Mouse (Mus musculus): ENCODE results near the gene Zfp462. TPM values are rescaled to one million over a fixed set of nuclear protein-coding genes. Genes with fewer than 3 reads are reported as not detected.
A peak's percentile ranks its signal among the peaks of the same experiment; 100 is the strongest.

The Zfp462 gene
- polyA plus RNA-seq, 1 experiment from 2014 or later = 5.7 TPM

DNA sequence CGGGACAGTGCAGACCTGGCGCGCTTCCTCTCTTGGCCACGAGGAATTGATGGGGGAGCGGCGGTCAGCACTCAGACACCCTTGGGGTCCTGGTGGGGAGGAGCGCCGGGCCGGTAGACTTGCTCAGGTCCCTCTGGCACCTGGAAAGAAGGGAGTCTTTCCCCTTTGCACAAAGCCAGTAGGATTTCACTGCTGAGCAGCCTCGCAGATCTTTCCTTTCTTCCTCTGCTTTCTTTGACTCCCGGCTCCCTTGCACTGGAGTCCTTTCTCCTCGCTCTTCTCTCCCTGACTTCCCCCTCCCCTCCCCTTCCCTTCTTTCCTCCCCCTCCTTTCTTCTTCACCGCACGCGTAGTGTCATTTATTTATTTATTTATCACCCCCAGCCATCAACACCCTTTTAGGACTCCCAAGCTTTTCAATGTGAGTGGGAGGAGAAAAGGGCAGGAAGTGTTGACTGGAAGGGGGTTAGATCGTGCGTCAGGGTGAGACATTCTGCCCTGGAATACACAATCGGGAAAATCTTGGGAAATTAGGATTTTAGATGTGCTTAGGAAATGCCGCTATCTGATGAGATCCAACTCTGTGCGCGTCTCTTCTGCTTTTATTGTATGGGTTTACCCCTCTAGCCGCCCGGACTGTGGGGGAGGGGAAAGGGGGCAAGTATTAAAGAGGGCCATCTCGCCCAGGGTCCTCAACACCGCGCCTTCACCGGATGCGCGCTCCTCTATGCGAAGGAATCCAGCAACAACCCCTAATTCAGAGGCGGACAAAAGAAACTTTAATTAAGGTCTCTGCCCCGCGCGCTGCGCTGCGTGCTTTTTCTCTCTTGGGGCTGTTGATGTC, 976 bp downstream of the Zfp462 start:
- Histone ChIP-seq H3K9me3 (no peaks in the 10 kb centered on the region), H3K27me3 (ENCODE audit: insufficient read depth, poor library complexity, severe bottlenecking) (no peaks in the 10 kb centered on the region), H3K27ac (peak overlapping the region; percentile 99), H3K4me1 (peaks cover 8% of the 10 kb centered on the region; the same call in 1 of the 2 replicates), H3K36me3 (no peaks in the 10 kb centered on the region), H3K4me3 (peak overlapping the region; percentile 83)
- no peak for DNase-seq (ENCODE audit: low spot score)
- under 1% methylated on average over 36 of the region's 36 CpGs for WGBS

GRCm38 (mm10) chr4:54946662-54947055, 1.8 kb downstream of the Zfp462 start:
- Histone ChIP-seq H3K4me3 (peak overlapping the region; percentile 83), H3K4me1 (peaks cover 8% of the 10 kb centered on the region; the same call in 1 of the 2 replicates), H3K36me3 (no peaks in the 10 kb centered on the region), H3K27me3 (ENCODE audit: insufficient read depth, poor library complexity, severe bottlenecking) (no peaks in the 10 kb centered on the region), H3K27ac (peak overlapping the region; percentile 99), H3K9me3 (no peaks in the 10 kb centered on the region)
- DNase-seq (ENCODE audit: low spot score) = no peak
- WGBS = 2% methylated on average over 10 of the region's 10 CpGs

- Histone ChIP-seq H3K4me3 (peak overlapping the region; percentile 83), H3K9me3 (no peaks in the 10 kb centered on the region), H3K27me3 (ENCODE audit: insufficient read depth, poor library complexity, severe bottlenecking) (no peaks in the 10 kb centered on the region), H3K4me1 (peaks cover 8% of the 10 kb centered on the region; the same call in 1 of the 2 replicates), H3K27ac (peak overlapping the region; percentile 99), H3K36me3 (no peaks in the 10 kb centered on the region)
- under 1% methylated on average over 31 of the region's 35 CpGs for WGBS
- peak; percentile 84 for DNase-seq (ENCODE audit: low spot score)
Measured at GRCm38 (mm10) chr4:54947056-54947990, 2.5 kb downstream of the Zfp462 start.

DNA sequence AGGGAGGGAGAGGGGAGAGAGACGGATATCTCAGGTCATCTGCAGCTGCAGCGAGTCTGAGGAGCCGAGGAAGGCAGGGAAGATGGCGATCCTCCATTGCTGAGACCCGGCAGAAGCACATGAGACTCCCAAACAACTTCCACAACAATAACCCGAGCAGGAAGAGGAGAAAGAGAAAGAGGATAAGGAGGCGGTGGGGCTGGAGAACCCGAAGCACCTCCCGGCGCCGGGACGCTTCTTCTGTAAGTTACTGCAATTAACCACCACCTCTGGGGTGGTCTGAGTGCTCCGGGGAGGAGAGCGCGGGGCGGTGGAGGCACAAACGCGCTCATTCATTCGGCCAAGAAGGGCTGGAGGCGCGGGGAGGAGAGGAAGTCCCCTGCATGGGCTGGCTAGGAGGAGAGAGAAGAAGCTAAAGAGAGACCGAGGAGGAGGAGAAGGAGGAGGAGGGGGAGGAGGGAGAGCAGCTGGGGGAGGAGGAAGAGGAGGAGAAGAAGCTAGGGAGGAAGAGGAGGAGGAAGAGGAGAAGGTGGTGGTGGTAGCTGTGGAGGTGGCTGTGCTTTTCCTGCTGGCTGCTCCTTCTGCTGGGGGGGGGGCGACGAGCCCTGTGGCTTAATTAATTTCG, 3.3 kb downstream of the Zfp462 start:
- H3K27me3 ChIP-seq (ENCODE audit: insufficient read depth, poor library complexity, severe bottlenecking) = no peaks in the 10 kb centered on the region
- WGBS = under 1% methylated on average over 24 of the region's 25 CpGs
- no peaks in the 10 kb centered on the region for H3K36me3 ChIP-seq
- H3K4me1 ChIP-seq = peaks cover 8% of the 10 kb centered on the region; the same call in 1 of the 2 replicates
- peak; percentile 76 for DNase-seq (ENCODE audit: low spot score)
- H3K9me3 ChIP-seq = no peaks in the 10 kb centered on the region
- H3K4me3 ChIP-seq = peak overlapping the region; percentile 83
- H3K27ac ChIP-seq = peak overlapping the region; percentile 99

DNA sequence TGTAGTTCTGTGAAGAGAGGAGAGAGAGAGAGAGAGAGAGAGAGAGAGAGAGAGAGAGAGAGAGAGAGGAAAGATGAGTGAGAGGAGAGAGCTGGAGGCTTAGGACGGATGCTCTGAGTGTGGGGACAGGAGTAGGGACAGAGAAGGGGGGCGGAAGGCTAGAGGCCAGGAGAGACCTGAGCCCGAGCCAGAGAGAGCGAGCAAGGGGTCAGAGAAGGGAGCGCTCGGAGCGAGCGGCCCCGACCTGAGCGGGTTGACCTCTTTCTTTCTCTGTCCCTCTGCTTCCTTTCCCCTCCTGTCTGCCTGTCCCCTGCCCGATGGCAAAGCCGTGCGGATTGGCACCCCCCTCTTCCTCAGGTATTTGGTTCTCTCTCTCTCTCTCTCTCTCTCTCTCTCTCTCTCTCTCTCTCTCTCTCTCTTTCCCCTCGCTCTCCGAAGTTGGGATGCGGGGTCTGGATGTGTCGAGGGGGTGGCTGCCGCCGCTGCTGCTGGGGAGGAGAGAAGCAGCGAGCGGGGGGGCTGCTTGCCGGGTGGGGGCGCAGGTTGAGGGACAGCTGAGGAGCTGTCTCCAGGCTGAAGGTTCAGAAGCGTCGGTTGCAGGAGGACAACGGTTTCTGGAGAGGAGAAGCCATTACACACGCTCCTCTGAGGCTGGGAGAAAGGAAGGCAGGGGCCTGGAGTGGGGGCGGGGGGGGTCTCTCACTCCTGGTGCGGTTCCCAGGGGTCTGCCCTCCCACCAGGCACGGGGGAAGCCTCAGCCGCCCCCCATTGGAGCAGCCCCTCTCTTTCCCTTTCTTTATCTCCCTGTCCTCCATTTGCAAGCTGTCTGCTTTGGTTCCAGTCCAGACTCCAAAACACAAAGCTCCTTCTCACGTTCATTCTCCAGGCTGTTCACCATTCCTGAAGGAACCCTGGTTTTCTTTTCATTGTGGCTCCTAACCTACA, 4.0 kb downstream of the Zfp462 start:
- H3K4me3 ChIP-seq = peak overlapping the region; percentile 83
- WGBS = 1% methylated on average over 27 of the region's 32 CpGs
- no peaks in the 10 kb centered on the region for H3K9me3 ChIP-seq
- DNase-seq (ENCODE audit: low spot score) = peak; percentile 85
- peak overlapping the region; percentile 99 for H3K27ac ChIP-seq
- peaks cover 12% of the 10 kb centered on the region for H3K4me1 ChIP-seq
- no peaks in the 10 kb centered on the region for H3K36me3 ChIP-seq
- no peaks in the 10 kb centered on the region for H3K27me3 ChIP-seq (ENCODE audit: insufficient read depth, poor library complexity, severe bottlenecking)

- 12% methylated on average over 7 of the region's 7 CpGs for WGBS
- no peak for DNase-seq (ENCODE audit: low spot score)
- Histone ChIP-seq H3K9me3 (no peaks in the 10 kb centered on the region), H3K27me3 (ENCODE audit: insufficient read depth, poor library complexity, severe bottlenecking) (no peaks in the 10 kb centered on the region), H3K4me3 (peak overlapping the region; percentile 83), H3K27ac (peak overlapping the region; percentile 99), H3K4me1 (peaks cover 12% of the 10 kb centered on the region), H3K36me3 (no peaks in the 10 kb centered on the region)
Measured at GRCm38 (mm10) chr4:54949561-54949940, 4.7 kb downstream of the Zfp462 start.

GRCm38 (mm10) chr4:54950136-54950535, 5.3 kb downstream of the Zfp462 start:
- Histone ChIP-seq H3K9me3 (no peaks in the 10 kb centered on the region), H3K36me3 (no peaks in the 10 kb centered on the region), H3K4me3 (peak overlapping the region; percentile 83), H3K4me1 (peaks cover 12% of the 10 kb centered on the region), H3K27ac (peak overlapping the region; percentile 99), H3K27me3 (ENCODE audit: insufficient read depth, poor library complexity, severe bottlenecking) (no peaks in the 10 kb centered on the region)
- WGBS = 27% methylated on average over 2 of the region's 2 CpGs
- no peak for DNase-seq (ENCODE audit: low spot score)

- 91% methylated on average over 2 of the region's 2 CpGs for WGBS
- peaks cover 17% of the 10 kb centered on the region for H3K4me1 ChIP-seq
Measured at GRCm38 (mm10) chr4:54950866-54951265, 6.0 kb downstream of the Zfp462 start.

GRCm38 (mm10) chr4:54953657-54954395, 9.0 kb downstream of the Zfp462 start:
- no peak overlapping the region for H3K27ac ChIP-seq
- H3K36me3 ChIP-seq = peaks cover 15% of the 10 kb centered on the region; the same call in 1 of the 2 replicates
- 86% methylated on average over 9 of the region's 9 CpGs for WGBS

More at GRCm38 (mm10) chr4:54950866-54951265, 6.0 kb downstream of the Zfp462 start:
- no peaks in the 10 kb centered on the region for H3K9me3 ChIP-seq
- no peak for DNase-seq (ENCODE audit: low spot score)
- H3K4me3 ChIP-seq = no peak overlapping the region
- peak overlapping the region; percentile 99; the same call in 1 of the 2 replicates for H3K27ac ChIP-seq
- H3K36me3 ChIP-seq = 0 out of 2 replicates have a peak, but pooled peaks cover 4% of the 10 kb centered on the region
- no peaks in the 10 kb centered on the region for H3K27me3 ChIP-seq (ENCODE audit: insufficient read depth, poor library complexity, severe bottlenecking)

GRCm38 (mm10) chr4:54954455-54954854, 9.6 kb downstream of the Zfp462 start:
- H3K4me3 ChIP-seq = no peak overlapping the region
- WGBS = 78% methylated on average over 3 of the region's 3 CpGs
- H3K9me3 ChIP-seq = no peaks in the 10 kb centered on the region
- no peak for DNase-seq (ENCODE audit: low spot score)
- H3K27me3 ChIP-seq (ENCODE audit: insufficient read depth, poor library complexity, severe bottlenecking) = no peaks in the 10 kb centered on the region
- H3K27ac ChIP-seq = no peak overlapping the region
- peaks cover 17% of the 10 kb centered on the region for H3K4me1 ChIP-seq
- H3K36me3 ChIP-seq = peaks cover 15% of the 10 kb centered on the region; the same call in 1 of the 2 replicates

More at GRCm38 (mm10) chr4:54953657-54954395, 9.0 kb downstream of the Zfp462 start:
- Histone ChIP-seq H3K27me3 (ENCODE audit: insufficient read depth, poor library complexity, severe bottlenecking) (no peaks in the 10 kb centered on the region), H3K9me3 (no peaks in the 10 kb centered on the region), H3K4me1 (peaks cover 17% of the 10 kb centered on the region), H3K4me3 (no peak overlapping the region)
- no peak for DNase-seq (ENCODE audit: low spot score)

DNA sequence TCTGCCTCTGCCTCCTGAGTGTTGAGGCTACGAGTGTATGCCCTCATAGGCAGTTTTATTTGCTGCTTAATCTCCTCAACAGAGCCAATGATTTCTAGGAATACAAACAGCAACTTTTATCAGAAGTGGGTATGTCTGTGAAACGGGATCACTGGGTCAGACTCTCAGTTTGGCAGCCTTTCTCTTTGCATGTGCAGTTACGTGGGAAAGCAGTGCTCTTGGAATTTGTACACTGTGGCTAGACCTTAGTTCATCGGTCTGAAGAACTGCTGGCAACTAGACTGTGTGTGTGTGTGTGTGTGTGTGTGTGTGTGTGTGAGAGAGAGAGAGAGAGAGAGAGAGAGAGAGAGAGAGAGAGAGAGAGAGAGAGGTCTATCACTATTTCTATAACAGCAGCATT, 15.9 kb downstream of the Zfp462 start:
- H3K27me3 ChIP-seq (ENCODE audit: insufficient read depth, poor library complexity, severe bottlenecking) = no peaks in the 10 kb centered on the region
- H3K36me3 ChIP-seq = peaks cover 16% of the 10 kb centered on the region; the same call in 1 of the 2 replicates
- no peak overlapping the region for H3K4me3 ChIP-seq
- H3K27ac ChIP-seq = no peak overlapping the region
- no peak for DNase-seq (ENCODE audit: low spot score)
- WGBS = 82% methylated on average over 4 of the region's 4 CpGs
- H3K4me1 ChIP-seq = peaks cover 25% of the 10 kb centered on the region
- H3K9me3 ChIP-seq = no peaks in the 10 kb centered on the region
